15 mouse cellular contexts compared by ENCODE assay signal in the genomic region with DNA sequence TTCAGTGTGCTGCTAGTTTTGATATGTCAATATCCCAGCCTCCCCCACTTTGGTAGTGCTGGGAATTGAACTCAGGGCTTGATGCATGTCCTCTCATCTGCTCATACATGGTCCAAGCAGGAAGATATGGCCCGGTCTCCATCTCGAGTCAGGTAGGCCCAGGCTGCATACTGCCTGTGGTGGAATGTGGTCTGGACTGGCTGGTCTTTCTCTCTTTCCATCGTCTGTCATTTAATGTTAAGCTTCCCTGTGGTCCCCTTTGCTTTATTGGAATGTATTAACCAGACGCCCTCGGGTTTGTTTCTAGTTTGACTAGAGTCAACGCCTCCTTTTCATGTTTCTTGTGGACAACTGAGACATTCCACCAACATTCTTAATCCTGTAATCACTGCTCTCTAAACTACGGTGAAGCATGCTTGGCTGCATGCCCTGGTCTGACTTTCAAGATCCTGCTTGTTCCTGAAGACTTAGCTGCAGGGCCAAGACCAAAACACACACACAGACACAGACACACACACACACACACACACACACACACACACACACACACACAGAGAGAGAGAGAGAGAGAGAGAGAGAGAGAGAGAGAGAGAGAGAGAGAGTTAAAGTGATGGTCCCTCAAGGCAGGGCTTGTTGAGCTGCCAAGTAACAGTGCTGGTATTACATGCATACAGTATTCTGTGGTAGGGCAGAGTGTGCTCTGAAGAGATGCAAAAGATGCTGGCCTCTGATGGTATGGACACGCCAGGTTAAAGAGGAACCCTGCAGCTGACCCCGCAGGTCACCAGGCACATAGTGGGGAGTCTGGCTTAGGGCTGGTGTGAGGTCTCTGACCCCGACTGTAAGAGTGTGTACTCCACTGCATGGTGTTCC. TPM values are rescaled to one million over a fixed set of nuclear protein-coding genes. Genes with fewer than 3 reads are reported as not detected.
DNase-seq lines count a peak whose midpoint lies in the region; ATAC-seq and TF ChIP-seq lines count a peak whose summit lies in the region.
"Had no signal": no experiment of that assay in that cellular context is flagged by ENCODE, and none has a peak within 500 bp of the region (broad histone marks: within the 10 kb centered on the region; RNA-seq: fewer than 3 reads in every experiment).

No protein-coding gene starts in this region.

- 65% methylated on average over 10 of the region's 10 CpGs for WGBS in kidney, embryonic 16.5 days

- H3K9ac ChIP-seq in kidney, embryonic 16.5 days (replicated peaks; ENCODE audit: low read length) = no peak overlapping the region

- H3K4me2 ChIP-seq in kidney, embryonic 16.5 days (replicated peaks; ENCODE audit: low read depth, low read length) = no peak overlapping the region
- H3K4me2 ChIP-seq in myocyte (ENCODE audit: low read depth) = peak overlapping the region; percentile 7

- TF ChIP-seq POLR2A in myocyte (IDR thresholded peaks at IDR 0.05; ENCODE audit: insufficient read length, low read depth) = no peak

- peak; percentile 15; the same call in 1 of the 2 replicates for ATAC-seq in kidney, embryonic 16.5 days (ENCODE audit: low FRiP score, low TSS enrichment)
- no peak for ATAC-seq in megakaryocyte, adult 5-6 weeks (ENCODE audit: poor library complexity, severe bottlenecking)

- no peak for DNase-seq in kidney, adult 8-10 months
- peak; percentile 30 for DNase-seq in adipocyte (ENCODE audit: low spot score)
- peak; percentile 27 for DNase-seq in kidney, postnatal 14 days
- DNase-seq in adrenal gland, postnatal 4 days (ENCODE audit: low spot score in 2 of 2) = no peak
- DNase-seq in gastrocnemius, postnatal 25 days = no peak
- DNase-seq: cerebellum, postnatal 10 days; heart, adult 2 months; thymus, postnatal 14 days had no signal

- no peaks in the 10 kb centered on the region; the same call in 1 of the 2 replicates for H3K4me1 ChIP-seq in kidney, embryonic 16.5 days (ENCODE audit: insufficient read depth, low read length)
- H3K4me1 ChIP-seq: megakaryocyte, embryonic 14.5 days had no signal

- H3K4me3 ChIP-seq in kidney, embryonic 16.5 days (ENCODE audit: low read length) = no peak overlapping the region
- no peak overlapping the region for H3K4me3 ChIP-seq in myocyte
- H3K4me3 ChIP-seq: forebrain, embryonic 10.5 days; heart, adult 2 months; layer of hippocampus, adult 2 months; megakaryocyte, embryonic 14.5 days had no signal

- no peaks in the 10 kb centered on the region for H3K36me3 ChIP-seq in kidney, embryonic 16.5 days (ENCODE audit: insufficient read depth, low read length)
- H3K36me3 ChIP-seq in myocyte (ENCODE audit: control insufficient read depth, insufficient read depth) = no peaks in the 10 kb centered on the region
- H3K36me3 ChIP-seq: forebrain, embryonic 10.5 days had no signal

- H3K9me3 ChIP-seq in kidney, embryonic 16.5 days (ENCODE audit: low read length) = no peaks in the 10 kb centered on the region
- H3K9me3 ChIP-seq: forebrain, embryonic 10.5 days had no signal

- no peaks in the 10 kb centered on the region for H3K79me2 ChIP-seq in myocyte (ENCODE audit: control insufficient read depth, insufficient read depth)

- no peaks in the 10 kb centered on the region for H3K27me3 ChIP-seq in kidney, embryonic 16.5 days (ENCODE audit: insufficient read depth, low read length)
- H3K27me3 ChIP-seq in myocyte (ENCODE audit: control insufficient read depth, insufficient read depth, insufficient read length) = no peaks in the 10 kb centered on the region
- H3K27me3 ChIP-seq: megakaryocyte, embryonic 14.5 days had no signal

- H3K27ac ChIP-seq in kidney, embryonic 16.5 days (ENCODE audit: low read length) = peak overlapping the region; percentile 28; the same call in 1 of the 2 replicates
- H3K27ac ChIP-seq: forebrain, embryonic 10.5 days; heart, adult 2 months; layer of hippocampus, adult 2 months had no signal

- no peak overlapping the region for H3ac ChIP-seq in myocyte (ENCODE audit: control insufficient read depth, insufficient read length)

TF ChIP-seq in myocyte, 11 proteins besides CTCF, POLR2A, EP300 and RAD21:
- TF ChIP-seq E2F4 (IDR thresholded peaks at IDR 0.05; ENCODE audit: insufficient read depth) (no peak), CEBPB (IDR thresholded peaks at IDR 0.05; ENCODE audit: insufficient read depth, poor library complexity, severe bottlenecking) (no peak), POLR2AphosphoS2 (IDR thresholded peaks at IDR 0.05; ENCODE audit: insufficient read length, low read depth) (no peak), MAX (IDR thresholded peaks at IDR 0.05; ENCODE audit: low read depth) (no peak), TCF3 (IDR thresholded peaks at IDR 0.05; ENCODE audit: insufficient read length, low read depth) (no peak), TCF12 (IDR thresholded peaks at IDR 0.05; ENCODE audit: insufficient read depth, poor library complexity, severe bottlenecking) (no peak), MYOD1 (IDR thresholded peaks at IDR 0.05; ENCODE audit: control insufficient read depth in 1 of 3, insufficient read length in 2 of 3, low read depth in 2 of 3) (no peak)

RNA-seq across cellular contexts. Expression of gene Iqca, which starts 52.6 kb away (rescaled TPM):
- 0.34 and 0.39 TPM in 2 replicates for polyA plus RNA-seq in kidney, embryonic 16.5 days (2015; fragmentation: Nextera tagmentation; extraction: Ambion mirVana)
- 0.02 TPM for polyA plus RNA-seq in myocyte (2012; fragmentation: generic; extraction: Trizol)
- total RNA-seq in adrenal gland, postnatal 4 days (2021) = not detected
- not detected in 2 replicates for total RNA-seq in megakaryocyte, adult 5-6 weeks (2015)
- total RNA-seq in megakaryocyte, adult 5-6 weeks (2017) = not detected in 2 replicates
- total RNA-seq in gastrocnemius, postnatal 25 days (2021) = not detected
- total RNA-seq: heart, adult 2 months had no signal
- polyA plus RNA-seq: spleen, adult 2 months had no signal

Comparison
In these comparisons a context has a peak if more than half of its experiments do, and no peak if none do; other contexts are left out.
1. DNase-seq: peak in adipocyte (single experiment) and kidney, postnatal 14 days (single experiment); none in kidney, adult 8-10 months (0 of 2), adrenal gland, postnatal 4 days (0 of 2) and gastrocnemius, postnatal 25 days (single experiment).